Mouse (Mus musculus) right cerebral cortex, postnatal 36 days (tissue): ENCODE results near the gene Iqschfp.

Source experiments
- DNase-seq, 2 experiments: peaks; one replicate each; pipeline ENCODE4 v3.0.0; 2022; ENCODE audit warnings: low spot score in 2 of 2, mixed read lengths in 1 of 2

Gene Iqschfp

DNA sequence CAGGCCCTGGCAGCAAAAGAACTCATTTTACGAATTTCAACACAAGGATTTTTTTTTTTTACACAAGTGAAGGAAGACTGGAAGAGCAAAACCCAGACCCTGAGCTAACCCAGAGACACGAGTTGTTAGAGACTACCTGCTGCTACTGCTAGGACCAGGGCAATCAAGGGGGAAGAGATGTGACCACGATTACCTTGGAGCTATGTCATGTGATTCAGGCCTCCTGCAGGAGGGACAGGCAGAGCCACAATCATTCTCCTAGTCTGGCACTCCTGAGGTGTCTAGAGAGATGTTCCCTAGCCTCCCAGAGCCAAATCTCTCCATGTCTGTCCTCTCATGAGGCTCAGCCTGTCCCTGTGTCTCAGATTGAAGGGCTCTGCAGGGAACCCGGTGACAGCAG, 634.4 kb downstream of the Iqschfp start:
- no peak for DNase-seq

DNA sequence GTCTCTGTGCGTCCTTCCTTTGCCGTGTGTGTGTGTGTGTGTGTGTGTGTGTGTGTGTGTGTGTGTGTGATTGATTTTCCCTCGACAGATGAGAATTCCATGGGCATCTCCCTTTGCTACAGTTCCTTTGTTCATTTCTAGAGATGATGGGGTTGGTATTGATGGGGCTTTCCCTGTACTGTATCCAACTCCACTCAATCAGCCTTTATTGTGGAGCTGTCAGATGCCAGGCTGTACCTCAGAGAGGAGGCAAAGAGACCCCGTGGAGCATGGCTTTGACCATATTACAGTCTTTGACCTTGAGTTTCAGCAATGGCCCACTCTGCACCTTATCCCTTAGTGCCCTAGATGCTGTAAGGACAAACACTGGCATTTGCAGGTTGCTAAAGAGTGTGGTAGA, 635.1 kb downstream of the Iqschfp start:
- no peak for DNase-seq

DNA sequence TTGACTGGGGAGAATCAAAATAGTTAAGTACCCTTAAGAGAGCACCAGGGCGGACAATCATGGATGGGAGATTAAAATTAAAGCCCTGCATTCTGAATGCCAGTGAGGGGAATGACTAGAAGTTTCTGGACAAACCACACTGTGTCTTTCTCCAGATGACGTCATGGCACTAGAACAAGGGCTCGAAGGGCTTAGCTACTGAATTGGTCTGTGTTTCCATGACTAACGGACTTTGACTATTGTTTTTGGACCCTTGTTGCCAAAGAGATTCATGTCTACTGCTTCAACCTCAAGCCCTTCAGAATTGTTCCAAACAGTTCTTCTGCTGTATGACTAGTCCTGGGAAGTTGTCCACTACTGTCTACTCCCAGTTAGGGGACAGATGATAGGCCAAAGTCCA, 639.9 kb downstream of the Iqschfp start:
- DNase-seq: no peak

DNA sequence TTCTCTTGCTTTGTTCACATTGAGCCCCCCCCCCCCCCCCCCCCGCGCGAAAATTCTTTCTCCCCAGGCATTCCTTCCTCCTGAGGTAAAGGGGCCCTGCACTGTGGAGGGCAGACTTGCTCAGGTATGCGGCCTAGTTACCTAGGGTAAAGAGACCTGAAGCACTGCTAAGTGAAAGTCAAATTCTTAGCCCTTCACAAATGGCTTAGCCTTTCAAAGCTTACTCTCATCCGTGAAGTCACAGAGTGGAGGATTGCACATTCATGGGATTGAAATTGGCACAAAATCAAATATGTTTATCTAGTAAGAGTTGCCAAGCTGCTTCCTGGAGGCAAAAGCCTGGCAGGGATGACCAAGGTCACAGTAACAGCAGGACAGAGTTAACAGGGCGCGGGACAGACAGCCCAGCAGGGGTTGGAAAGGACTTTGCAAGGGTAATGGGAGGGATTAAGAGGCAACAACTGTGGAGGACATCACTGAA, 642.6 kb downstream of the Iqschfp start:
- no peak for DNase-seq

DNA sequence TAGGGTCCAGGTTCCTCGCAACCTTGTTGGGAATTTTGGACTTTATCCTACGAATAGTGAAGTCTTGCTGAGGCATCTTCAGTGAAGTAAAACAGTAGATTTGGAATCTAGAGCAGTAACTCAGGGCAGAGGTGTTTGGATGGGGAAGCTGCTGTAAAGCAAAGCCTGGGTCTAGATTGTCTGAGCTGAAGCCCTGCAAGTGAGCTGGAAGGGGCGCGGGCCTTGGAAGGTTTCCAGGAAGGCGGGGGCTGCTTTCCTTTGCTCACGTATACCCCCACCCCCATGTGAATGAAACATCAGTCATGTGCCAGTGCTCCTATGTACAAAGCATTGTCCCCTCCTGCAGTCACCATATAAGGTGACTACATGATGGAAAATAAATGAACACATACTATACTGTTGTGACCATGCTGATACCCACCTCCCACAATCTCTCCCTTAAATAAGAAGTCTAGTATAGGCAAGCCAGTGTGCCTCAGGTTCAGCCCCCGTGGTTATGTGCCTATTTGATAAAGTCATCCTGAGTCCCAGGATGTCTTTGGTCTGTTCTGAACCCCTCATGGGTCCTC, 643.2 kb downstream of the Iqschfp start:
- no peak for DNase-seq

DNA sequence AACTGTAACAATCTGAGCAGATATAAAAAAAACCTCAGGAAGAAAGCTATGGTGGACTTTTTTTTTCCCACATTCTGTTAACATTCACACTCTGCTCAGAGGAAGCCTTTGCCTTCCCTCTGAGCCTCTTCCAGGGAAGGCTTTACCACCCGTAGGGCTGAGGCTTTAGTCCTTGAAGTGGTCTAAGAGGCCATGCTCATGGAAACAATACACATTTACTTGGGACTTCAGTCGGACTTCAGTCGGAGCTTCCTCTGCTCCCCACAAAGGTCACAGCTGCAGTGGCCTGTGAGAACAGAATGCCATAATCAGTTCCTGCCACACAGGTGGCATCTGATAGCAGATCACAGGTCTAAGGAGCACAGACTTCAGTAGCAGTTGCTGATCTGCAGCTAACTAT, 644.0 kb downstream of the Iqschfp start:
- no peak for DNase-seq

DNA sequence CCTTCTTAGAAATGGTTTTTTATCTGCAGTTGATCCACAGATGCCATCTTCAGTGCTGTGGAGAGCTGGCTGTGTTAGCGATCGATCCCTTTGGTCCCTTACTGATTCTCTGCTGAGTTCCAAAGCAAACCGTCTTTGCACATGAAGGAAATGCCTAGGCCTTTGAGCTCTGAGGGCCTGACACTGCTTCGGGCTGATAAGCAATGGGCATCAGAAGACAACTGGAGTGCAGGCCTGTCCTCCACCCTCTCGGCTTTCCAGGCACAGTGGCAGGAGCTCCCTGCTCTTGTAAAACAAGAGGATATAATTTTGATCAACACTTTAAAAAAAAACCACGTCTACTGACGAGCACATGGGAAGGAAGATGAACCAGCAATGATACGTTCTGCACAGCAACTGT, 649.7 kb downstream of the Iqschfp start:
- no peak for DNase-seq

DNA sequence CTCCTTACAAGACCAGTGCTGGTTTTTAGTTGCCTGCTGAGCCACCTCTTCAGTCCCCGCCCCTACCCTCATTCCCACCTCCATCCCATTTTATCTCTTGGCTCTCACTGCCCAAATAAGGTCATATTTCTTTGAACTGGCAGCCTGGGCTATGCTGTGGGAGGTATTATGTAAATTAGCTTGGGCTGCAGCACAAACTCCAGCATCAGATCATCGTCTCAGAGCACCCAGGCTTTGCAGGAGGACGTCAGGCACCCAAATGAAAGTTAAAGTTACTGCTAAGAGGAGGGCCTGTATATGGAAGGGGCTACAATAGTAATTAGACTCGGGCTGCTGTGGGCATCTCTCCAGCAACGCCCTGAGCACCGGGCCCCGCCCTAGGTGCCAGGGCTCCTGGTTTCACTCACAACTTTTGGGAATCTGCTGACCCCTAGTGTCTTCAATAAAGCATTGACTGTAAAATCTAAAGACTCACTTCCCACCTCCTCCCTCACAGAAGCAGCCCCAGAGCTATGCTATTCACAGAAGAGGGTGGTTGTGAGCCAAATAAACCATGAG, 651.0 kb downstream of the Iqschfp start:
- DNase-seq: peak; percentile 51 to 52

DNA sequence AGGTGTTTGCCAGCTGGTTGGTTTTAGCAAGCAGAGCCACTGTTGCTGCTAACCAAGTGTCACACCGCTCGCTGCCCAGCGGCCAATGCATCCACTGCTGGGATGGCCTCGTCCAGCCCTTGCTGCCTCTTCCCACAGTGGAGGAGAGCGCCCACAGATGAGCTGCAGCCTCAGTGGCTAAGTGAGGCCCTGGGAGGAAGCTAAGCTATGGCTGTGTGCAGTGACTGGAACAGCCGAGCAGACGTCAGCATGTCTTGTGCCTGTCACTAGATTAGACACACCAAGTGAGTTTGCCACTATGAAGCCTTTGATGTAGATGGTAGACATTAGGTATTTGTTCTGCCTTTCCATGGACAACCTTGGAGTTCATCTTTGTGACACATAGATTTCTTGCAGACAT, 652.8 kb downstream of the Iqschfp start:
- no peak for DNase-seq

DNA sequence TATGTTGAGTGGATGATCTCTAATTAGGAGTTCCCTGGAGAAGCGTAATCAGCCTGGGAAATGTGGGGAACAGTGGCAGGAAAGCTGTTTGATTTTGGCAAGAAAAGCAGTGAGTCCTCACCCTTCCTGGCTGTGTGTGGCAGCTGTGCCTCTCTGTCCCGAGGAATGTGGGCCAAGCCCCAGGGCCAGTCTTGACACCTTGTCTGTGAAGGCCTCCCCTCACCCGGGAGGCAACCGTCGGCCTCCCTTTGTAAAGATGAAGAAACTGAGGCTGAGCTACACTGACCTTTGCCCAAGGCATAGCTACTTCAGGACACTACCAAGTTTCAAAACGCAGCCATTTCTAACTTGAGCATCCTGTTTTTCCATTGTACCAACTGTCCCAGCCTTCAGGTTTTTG, 653.9 kb downstream of the Iqschfp start:
- DNase-seq: no peak

DNA sequence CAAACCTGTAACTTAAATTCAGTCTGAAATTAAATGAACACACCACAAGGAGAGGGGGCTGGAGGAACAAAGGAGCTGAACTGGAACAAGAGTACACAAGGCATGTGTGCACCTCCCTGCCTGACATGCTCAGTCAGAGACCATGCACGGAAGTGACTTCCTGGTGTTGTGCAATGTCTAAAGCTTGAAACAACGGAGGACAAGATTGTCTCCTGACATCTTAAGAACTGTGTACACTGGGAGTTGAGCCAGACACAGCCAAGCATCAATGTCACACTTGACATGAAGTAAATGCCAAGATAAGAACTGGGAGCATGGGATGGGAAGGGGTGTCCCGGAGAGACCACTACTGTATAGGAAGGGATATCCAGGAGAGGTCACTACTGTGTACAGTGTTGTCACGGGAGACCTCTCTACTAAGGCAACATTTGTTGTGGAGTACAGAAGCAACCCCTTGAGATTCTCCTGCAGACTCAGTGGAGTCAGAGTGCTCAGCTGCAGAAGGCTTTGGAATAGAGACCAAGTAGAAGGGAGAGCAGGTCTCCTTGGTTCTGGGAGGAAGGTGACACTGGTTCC, 663.1 kb downstream of the Iqschfp start:
- DNase-seq: no peak

DNA sequence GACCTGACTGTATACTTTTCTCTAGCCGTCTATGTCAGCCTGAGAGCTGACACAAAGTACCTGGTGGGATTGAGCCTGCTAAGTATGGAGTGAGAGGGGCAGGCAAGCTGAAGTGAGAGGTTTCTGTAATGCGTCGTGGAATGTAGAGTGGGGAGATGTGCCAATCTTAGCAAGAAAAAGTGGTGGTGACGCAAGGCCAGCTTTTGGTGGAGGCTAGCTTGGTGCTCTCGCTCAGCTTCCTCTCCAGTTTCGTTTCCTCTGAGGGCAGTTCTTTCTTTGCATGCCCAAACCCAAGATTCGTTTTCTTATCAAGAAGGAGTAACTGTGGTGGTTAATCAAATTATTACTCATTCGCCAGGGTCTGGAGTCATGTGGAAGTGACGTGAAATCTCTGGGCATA, 664.9 kb downstream of the Iqschfp start:
- DNase-seq: no peak

DNA sequence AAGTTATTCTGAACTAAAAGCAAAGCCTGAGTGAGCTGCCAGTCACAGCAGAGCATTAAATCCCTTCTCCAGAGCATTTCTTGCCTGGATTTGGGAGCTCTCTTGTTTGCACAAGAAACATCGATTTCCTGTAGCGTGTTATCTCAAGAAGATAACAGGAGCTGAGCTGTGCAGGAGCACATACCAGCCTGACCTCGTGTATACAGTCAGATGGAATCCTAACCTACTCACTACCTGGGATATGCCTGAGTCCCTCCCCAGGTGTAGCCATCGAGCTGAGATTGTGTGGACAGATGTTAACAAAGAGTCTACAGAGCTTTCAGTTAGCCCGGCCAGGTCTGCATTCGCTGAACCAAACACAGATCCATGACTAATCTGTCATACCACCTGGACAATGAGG, 666.7 kb downstream of the Iqschfp start:
- DNase-seq: no peak

DNA sequence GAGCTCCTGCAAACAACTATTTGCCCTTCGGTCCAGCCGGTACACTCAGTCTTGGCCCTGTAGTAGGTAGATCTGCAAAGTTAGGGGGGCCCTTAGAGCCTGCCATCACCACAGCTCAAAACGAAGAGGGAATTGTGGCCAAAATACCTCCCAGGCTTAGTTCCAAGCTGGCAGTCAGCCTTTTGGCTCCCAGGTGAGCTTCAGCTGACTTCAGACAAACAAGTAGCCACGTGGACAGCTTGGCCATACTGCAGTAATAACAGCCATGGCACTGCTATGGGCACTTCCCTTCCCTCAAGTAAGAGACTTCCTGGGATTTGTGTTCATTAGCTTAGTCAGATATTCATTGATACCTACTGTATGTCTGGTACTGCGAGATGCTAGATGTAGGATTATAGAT, 668.0 kb downstream of the Iqschfp start:
- DNase-seq: no peak

DNA sequence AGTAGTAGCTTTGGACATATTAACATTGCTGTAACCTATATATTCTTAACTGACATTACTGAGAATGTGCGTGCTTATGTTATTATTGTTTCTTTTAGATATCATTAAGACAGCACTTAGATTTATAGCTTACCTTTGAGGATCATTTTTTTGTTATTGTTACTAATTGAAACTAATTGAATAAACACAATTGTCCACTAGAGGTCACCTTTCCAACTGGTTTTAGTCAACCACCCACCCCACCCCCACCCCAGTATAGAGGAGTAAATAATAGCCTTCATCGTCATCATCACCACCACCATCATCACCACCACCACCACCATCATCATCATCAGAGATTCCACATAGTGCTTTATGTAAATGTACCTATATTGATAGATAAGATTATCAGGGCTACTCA, 670.8 kb downstream of the Iqschfp start:
- no peak for DNase-seq

DNA sequence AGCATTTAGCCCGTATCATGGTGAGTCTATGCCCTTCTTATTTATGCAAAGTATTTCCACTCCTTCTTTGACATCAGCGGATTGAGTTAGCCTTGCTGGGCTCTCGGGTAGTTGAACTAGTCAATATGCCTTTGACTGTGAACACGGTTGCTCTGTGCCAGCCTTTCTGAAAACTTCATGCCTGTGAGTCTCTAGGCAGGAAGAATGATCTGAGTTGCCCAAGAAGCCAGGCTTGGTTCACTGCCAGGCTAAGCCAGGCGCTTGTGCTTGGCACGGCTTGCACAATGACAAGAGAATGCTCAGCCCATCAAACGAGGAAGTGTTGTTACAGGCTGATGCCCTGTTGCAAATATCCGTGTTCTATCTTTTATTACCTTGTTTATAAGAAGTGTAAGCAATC, 671.9 kb downstream of the Iqschfp start:
- DNase-seq: no peak

DNA sequence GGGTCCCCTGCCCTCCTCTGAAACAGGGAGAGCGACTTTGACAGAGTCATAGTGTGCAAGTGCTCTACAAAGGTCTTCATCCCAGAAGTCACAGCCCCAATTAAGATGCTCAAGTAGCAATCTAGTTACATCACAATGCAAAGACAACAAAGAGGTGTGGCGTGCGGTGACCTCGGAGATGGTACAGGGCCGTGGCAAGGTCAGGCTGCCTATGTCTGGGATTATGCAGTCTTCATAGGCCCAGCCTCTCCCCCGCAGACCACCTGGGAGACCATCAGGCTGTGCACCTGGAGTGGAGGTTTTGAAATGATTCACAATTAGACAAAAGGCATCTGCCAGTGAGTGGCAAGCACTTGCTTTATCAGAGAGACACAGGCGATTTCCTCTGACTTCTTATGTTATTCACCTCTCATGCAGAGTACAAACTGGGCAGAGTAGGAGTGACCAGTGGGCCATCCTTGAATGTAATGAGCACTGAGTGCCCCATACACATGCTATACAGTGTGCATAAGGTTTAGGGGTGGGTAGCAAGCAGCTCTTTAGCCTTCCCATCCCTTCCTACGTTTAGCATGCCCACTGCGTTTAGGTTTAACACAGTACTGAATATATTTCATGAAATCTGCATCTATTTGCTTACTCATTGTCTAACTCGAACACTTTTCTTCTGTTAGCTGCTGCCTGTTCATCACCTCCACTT, 673.1 kb downstream of the Iqschfp start:
- no peak for DNase-seq

DNA sequence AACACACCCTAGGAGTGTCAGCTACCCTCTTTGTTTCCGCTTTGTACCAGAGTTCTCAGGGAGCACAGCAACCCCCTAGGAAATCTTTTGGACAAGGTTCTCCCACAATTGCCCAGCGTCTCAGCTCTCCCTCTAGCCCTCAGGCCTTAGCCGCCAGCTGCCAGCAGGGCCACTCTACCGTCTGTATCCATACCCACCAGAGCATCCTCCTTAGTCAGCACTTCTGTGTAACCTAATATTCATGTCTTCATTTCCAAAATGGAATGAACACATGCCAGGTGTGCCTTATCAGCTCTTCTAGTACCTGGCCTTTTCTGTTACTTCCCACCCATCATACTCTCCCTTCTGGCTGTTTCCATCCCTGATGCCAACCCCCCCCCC, 673.6 kb downstream of the Iqschfp start:
- no peak for DNase-seq

DNA sequence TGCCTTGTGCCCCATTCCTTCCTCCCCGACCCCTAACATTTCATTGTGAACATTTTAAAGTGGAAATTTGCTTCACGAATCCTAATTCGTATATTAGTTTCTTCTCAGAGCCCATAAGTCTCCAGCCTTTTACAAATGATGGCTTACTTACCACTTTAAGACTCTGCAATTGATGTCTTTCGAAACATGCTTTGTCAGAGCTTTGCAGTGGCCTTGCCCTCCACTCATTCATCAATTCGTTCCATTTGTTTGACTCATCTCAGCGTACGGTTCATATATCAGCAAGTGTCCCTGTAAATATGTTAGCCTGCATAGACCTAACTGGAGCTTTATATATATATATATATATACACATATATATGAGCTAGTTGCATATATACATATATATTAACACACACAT, 675.5 kb downstream of the Iqschfp start:
- no peak for DNase-seq

DNA sequence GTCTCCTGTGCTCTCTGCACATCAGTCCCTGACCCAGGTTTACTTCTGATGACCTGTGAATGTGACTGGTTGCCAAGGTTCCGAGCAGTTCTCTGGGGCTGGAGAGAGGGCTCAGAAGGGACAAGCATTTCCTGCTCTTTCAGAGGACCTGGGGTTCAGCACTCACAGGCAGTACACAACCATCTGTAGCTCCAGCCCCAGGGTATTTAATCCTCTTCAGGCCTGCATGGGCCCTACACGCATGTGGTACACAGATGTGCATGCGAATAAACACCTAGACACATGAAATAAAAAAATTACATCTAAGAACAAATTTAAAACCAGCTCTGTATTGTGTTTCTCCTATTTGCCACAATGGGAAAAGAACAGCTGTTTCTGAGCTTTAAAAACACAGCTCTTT, 676.1 kb downstream of the Iqschfp start:
- no peak for DNase-seq

DNA sequence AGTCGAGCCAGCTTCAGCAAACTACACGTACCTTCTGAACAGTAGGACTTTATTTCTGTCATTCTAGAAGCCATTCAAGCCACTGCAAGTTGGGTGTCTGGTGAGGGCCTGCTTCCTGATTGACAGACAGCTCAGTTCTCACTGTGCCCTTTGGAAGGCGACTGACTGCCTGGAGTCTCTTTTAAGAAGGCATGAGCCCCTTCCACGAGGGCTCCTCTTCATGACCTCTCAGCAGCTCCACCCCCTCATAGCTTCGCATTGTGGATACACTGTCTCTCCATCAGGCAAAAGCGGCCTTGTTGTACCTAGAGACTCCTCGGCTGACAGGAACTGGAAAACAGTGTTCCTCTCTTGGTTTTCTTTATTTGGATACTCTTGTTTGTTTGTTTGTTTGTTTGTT, 676.7 kb downstream of the Iqschfp start:
- DNase-seq: no peak

DNA sequence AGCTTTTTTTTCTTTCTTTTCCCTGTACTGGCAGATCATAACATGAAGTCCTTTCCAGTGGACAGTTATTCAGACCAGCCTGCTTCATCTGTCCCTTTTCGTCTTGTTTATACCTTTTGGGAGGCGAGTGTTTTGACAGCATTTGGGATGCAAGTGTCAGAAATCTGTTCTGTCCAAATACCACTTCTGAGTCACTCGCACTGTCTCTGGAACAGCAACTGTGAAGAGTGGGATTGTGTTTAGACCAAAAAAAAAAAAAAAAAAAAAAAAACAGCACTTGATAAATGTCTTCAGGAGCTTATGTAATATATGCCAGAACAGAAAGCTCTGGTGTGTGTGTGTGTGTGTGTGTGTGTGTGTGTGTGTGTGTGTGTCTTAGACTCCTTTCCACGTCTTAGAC, 678.3 kb downstream of the Iqschfp start:
- no peak for DNase-seq
